Mouse (Mus musculus): ENCODE measurements around the gene Lypd3.

GRCm38 (mm10) chr7:24592781-24593180 is 43.6 kb upstream of the Lypd3 start:
- TF ChIP-seq POLR2A (IDR thresholded peaks at IDR 0.05; ENCODE audit: control insufficient read depth, low read depth, low read length): no peak
- TF ChIP-seq CTCF (IDR thresholded peaks at IDR 0.05; ENCODE audit: control insufficient read depth, insufficient read depth, insufficient replicate concordance, low read depth, low read length): no peak
